Mouse (Mus musculus): ENCODE results near the gene Rpn1. TPM values are rescaled to one million over a fixed set of nuclear protein-coding genes. Genes with fewer than 3 reads are reported as not detected.

The Rpn1 gene
- polyA plus RNA-seq, 1 experiment from 2014 or later: 278 TPM

DNA sequence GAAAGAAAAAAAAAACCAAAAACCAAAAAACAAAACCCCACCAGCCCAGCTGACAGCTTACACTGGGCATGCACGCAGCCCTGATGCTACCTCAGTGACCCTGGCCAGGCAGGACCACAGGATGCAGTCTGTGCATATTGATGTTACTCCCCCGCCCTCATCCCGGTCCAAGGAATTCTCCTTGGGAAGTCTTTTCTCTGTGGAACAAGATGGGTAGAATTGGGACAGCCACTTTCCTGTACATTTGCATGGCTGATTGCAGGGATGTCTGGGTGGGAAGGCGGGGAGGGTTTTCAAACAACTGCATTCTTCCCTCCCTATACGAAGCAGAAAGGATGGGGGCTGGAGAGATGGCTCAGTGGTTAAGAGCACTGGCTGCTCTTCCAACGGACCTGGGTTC is 68.7 kb downstream of the Rpn1 start:
- Histone ChIP-seq H3K4me2 (replicated peaks) (no peak overlapping the region), H3K27me3 (no peaks in the 10 kb centered on the region; the same call in 1 of the 2 replicates), H3K36me3 (no peaks in the 10 kb centered on the region), H3K4me1 (no peaks in the 10 kb centered on the region), H3K9me3 (replicated peaks) (no peaks in the 10 kb centered on the region), H3K4me3 (no peak overlapping the region), H3K27ac (no peak overlapping the region), H3K9ac (no peak overlapping the region)
- WGBS: 79% methylated on average over 6 of the region's 6 CpGs
- no peak for ATAC-seq (ENCODE audit: low FRiP score)

Small RNAs within 50 kb of the gene (microRNA-seq; reads per million reads assigned to microRNA genes)
- not detected for gene Mir6376

Other genes with a start within 250 kb of the Rpn1 start
- gene Gm45140, start 248.7 kb upstream of the Rpn1 start, polyA plus RNA-seq (2016; fragmentation: Nextera tagmentation; extraction: Ambion mirVana): 4.1 and 5.0 TPM in 2 replicates
- gene Isy1, start 245.7 kb upstream of the Rpn1 start, polyA plus RNA-seq (2016; fragmentation: Nextera tagmentation; extraction: Ambion mirVana): 47.4 and 52.7 TPM in 2 replicates
- 793 and 799 TPM in 2 replicates for gene Cnbp, start 233.4 kb upstream of the Rpn1 start, polyA plus RNA-seq (2016; fragmentation: Nextera tagmentation; extraction: Ambion mirVana)
- gene Copg1, start 196.7 kb upstream of the Rpn1 start, polyA plus RNA-seq (2016; fragmentation: Nextera tagmentation; extraction: Ambion mirVana): 165 TPM in 2 replicates
- 43.7 and 45.2 TPM in 2 replicates for gene Hmces, start 170.5 kb upstream of the Rpn1 start, polyA plus RNA-seq (2016; fragmentation: Nextera tagmentation; extraction: Ambion mirVana)
- gene H1fx, start 102.8 kb upstream of the Rpn1 start, polyA plus RNA-seq (2016; fragmentation: Nextera tagmentation; extraction: Ambion mirVana): 108 and 109 TPM in 2 replicates
- 218 and 236 TPM in 2 replicates for gene Rab7, start 39.2 kb upstream of the Rpn1 start, polyA plus RNA-seq (2016; fragmentation: Nextera tagmentation; extraction: Ambion mirVana)
- gene Gata2, start 109.4 kb downstream of the Rpn1 start, polyA plus RNA-seq (2016; fragmentation: Nextera tagmentation; extraction: Ambion mirVana): 29.4 and 43.6 TPM in 2 replicates
- not detected in 2 replicates for gene Dnajb8, start 137.8 kb downstream of the Rpn1 start, polyA plus RNA-seq (2016; fragmentation: Nextera tagmentation; extraction: Ambion mirVana)

Measured in hindbrain, embryonic 12.5 days (tissue).